Mouse (Mus musculus): ENCODE measurements around the gene Usp29.

GRCm38 (mm10) chr7:6860689-6861088 lies 130.3 kb downstream of the Usp29 start:
- no peak for TF ChIP-seq CTCF (IDR thresholded peaks at IDR 0.05; ENCODE audit: control insufficient read depth, insufficient read depth, low read length)
- TF ChIP-seq POLR2A (IDR thresholded peaks at IDR 0.05; ENCODE audit: borderline replicate concordance, control insufficient read depth, low read depth, low read length), result no peak

Measured in bone marrow, adult 2 months (tissue).